Mouse (Mus musculus): ENCODE results near the gene Zfp12. TPM values are rescaled to one million over a fixed set of nuclear protein-coding genes. Genes with fewer than 3 reads are reported as not detected.

Zfp12 gene
- polyA plus RNA-seq (2017; shearing (Covaris generic)), result 10 to 100 TPM; 13.6 to 18.5 TPM

GRCm38 (mm10) chr5:143235028-143235693, at the start of gene Zfp12:
TSS of gene Zfp12 (plus strand) at chr5:143235163.

GRCm38 (mm10) chr5:143226790-143227189, 8.2 kb upstream of the Zfp12 start, which contains the start of gene Spdye4a:
TSS of gene Spdye4a (minus strand) at chr5:143226890.

GRCm38 (mm10) chr5:143269363-143270150, 34.6 kb downstream of the Zfp12 start, which contains the start of gene Zfp316:
TSS of gene Zfp316 (minus strand) at chr5:143270022.

GRCm38 (mm10) chr5:143293404-143293803, 58.4 kb downstream of the Zfp12 start, which contains the start of gene Zfp853:
TSS of gene Zfp853 (minus strand) at chr5:143293623.

Other genes starting within 250 kb of the Zfp12 start
- 10 to 100 TPM; 28.0 to 44.2 TPM for gene Rnf216, start 122.2 kb upstream of the Zfp12 start, polyA plus RNA-seq (2017; shearing (Covaris generic))
- under 1 TPM; 0.04 to 0.17 TPM for gene Olfr718-ps1, start 87.6 kb upstream of the Zfp12 start, polyA plus RNA-seq (2017; shearing (Covaris generic))
- 10 to 100 TPM; 10.6 to 21.5 TPM for gene Rbak, start 54.4 kb upstream of the Zfp12 start, polyA plus RNA-seq (2017; shearing (Covaris generic))
- gene Spdye4b, start 54.1 kb upstream of the Zfp12 start, polyA plus RNA-seq (2017; shearing (Covaris generic)), result not detected
- not detected for gene Spdye4a, start 8.3 kb upstream of the Zfp12 start, polyA plus RNA-seq (2017; shearing (Covaris generic))
- gene Zfp316, start 34.9 kb downstream of the Zfp12 start, polyA plus RNA-seq (2017; shearing (Covaris generic)), result 1 to 10 TPM in 1 of 2 experiments, under 1 TPM in 1; 0.61 to 1.6 TPM
- gene Zfp853, start 58.5 kb downstream of the Zfp12 start, polyA plus RNA-seq (2017; shearing (Covaris generic)), result not detected
- gene E130309D02Rik, start 80.2 kb downstream of the Zfp12 start, polyA plus RNA-seq (2017; shearing (Covaris generic)), result 10 to 100 TPM; 31.9 to 44.8 TPM
- gene Zdhhc4, start 94.1 kb downstream of the Zfp12 start, polyA plus RNA-seq (2017; shearing (Covaris generic)), result 100 to 1,000 TPM in 1 of 2 experiments, 10 to 100 TPM in 1; 90.3 to 105 TPM
- not detected for gene Grid2ip, start 122.2 kb downstream of the Zfp12 start, polyA plus RNA-seq (2017; shearing (Covaris generic))
- 10 to 100 TPM; 33.5 to 35.0 TPM for gene Kdelr2, start 168.7 kb downstream of the Zfp12 start, polyA plus RNA-seq (2017; shearing (Covaris generic))
- gene Daglb, start 229.4 kb downstream of the Zfp12 start, polyA plus RNA-seq (2017; shearing (Covaris generic)), result 10 to 100 TPM in 1 of 2 experiments, 1 to 10 TPM in 1; 8.0 to 11.7 TPM

Data from activated CD4-positive, CD25-positive, alpha-beta regulatory T cell (primary cell).